Comparison of ENCODE assay signal across 33 mouse cellular contexts in the genomic region with DNA sequence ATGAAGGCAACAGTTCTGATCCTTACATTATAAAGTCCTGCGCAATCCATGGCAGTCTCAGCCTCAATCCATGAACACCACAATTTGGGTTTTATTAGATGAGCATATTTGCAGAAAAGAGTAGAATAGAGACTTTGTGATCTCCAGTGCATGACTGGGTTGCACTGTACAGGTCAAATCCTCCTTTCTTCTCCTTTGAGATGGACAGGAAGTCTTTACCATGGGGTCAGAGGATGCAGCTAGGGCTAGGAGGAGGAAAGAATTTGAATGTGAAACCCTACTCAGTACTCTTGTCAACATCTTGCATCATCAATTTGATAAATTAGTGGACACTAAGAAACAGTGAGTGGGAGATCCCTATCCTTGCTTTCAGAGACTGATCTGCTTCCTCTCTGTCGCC.
"Had no signal": no experiment of that assay in that cellular context is flagged by ENCODE, and none has a peak within 500 bp of the region (broad histone marks: within the 10 kb centered on the region; RNA-seq: fewer than 3 reads in every experiment).

No protein-coding gene starts in this region.

- H3K9ac ChIP-seq: limb, embryonic 12.5 days; limb, embryonic 13.5 days; limb, embryonic 15.5 days; liver, embryonic 12.5 days; liver, embryonic 13.5 days; liver, embryonic 14.5 days; liver, embryonic 15.5 days; liver, postnatal 0 days; lung, embryonic 14.5 days; lung, embryonic 15.5 days; midbrain, embryonic 12.5 days; midbrain, embryonic 13.5 days; midbrain, embryonic 15.5 days; neural tube, embryonic 12.5 days; neural tube, embryonic 13.5 days had no signal

- H3K36me3 ChIP-seq: limb, embryonic 10.5 days; limb, embryonic 12.5 days; limb, embryonic 13.5 days; limb, embryonic 15.5 days; liver, embryonic 12.5 days; liver, embryonic 13.5 days; liver, embryonic 15.5 days; lung, embryonic 15.5 days; midbrain, embryonic 10.5 days; midbrain, embryonic 12.5 days; midbrain, embryonic 13.5 days; midbrain, embryonic 15.5 days; neural tube, embryonic 12.5 days; neural tube, embryonic 13.5 days had no signal

- DNase-seq: left cerebral cortex, postnatal 4 days; liver; liver, embryonic 13.5 days; liver, postnatal 0 days; lung, adult 18-20 months; lung, adult 2 months; lung, embryonic 14.5 days; lung, postnatal 10 days; lung, postnatal 14 days; lung, postnatal 36 days; lung, postnatal 4 days; midbrain, embryonic 14.5 days had no signal

- H3K4me3 ChIP-seq: limb, embryonic 10.5 days; limb, embryonic 12.5 days; limb, embryonic 13.5 days; limb, embryonic 15.5 days; liver, embryonic 12.5 days; liver, embryonic 13.5 days; liver, embryonic 15.5 days; lung, embryonic 15.5 days; megakaryocyte, embryonic 14.5 days; midbrain, embryonic 10.5 days; midbrain, embryonic 12.5 days; midbrain, embryonic 13.5 days; midbrain, embryonic 15.5 days; myocyte; neural tube, embryonic 12.5 days; neural tube, embryonic 13.5 days had no signal

- H3K27me3 ChIP-seq: limb, embryonic 12.5 days; limb, embryonic 13.5 days; limb, embryonic 15.5 days; liver, embryonic 12.5 days; liver, embryonic 13.5 days; liver, embryonic 15.5 days; lung, embryonic 15.5 days; megakaryocyte, embryonic 14.5 days; midbrain, embryonic 12.5 days; midbrain, embryonic 13.5 days; midbrain, embryonic 15.5 days; neural tube, embryonic 12.5 days; neural tube, embryonic 13.5 days had no signal

- H3K9me3 ChIP-seq: limb, embryonic 10.5 days; limb, embryonic 12.5 days; limb, embryonic 13.5 days; limb, embryonic 15.5 days; liver, embryonic 12.5 days; liver, embryonic 13.5 days; liver, embryonic 15.5 days; lung, embryonic 15.5 days; megakaryocyte, embryonic 14.5 days; midbrain, embryonic 10.5 days; midbrain, embryonic 12.5 days; midbrain, embryonic 13.5 days; midbrain, embryonic 15.5 days; neural tube, embryonic 12.5 days; neural tube, embryonic 13.5 days had no signal

- ATAC-seq: liver, embryonic 12.5 days; liver, postnatal 0 days; lung, postnatal 0 days; midbrain, embryonic 13.5 days; midbrain, embryonic 15.5 days; midbrain, embryonic 16.5 days had no signal

- H3K4me2 ChIP-seq: limb, embryonic 12.5 days; limb, embryonic 13.5 days; limb, embryonic 15.5 days; liver, embryonic 11.5 days; liver, embryonic 12.5 days; liver, embryonic 13.5 days; liver, embryonic 15.5 days; lung, embryonic 14.5 days; lung, embryonic 15.5 days; midbrain, embryonic 11.5 days; midbrain, embryonic 12.5 days; midbrain, embryonic 13.5 days; midbrain, embryonic 15.5 days; neural tube, embryonic 12.5 days; neural tube, embryonic 13.5 days had no signal

- H3K4me1 ChIP-seq: limb, embryonic 10.5 days; limb, embryonic 12.5 days; limb, embryonic 13.5 days; limb, embryonic 15.5 days; liver, embryonic 12.5 days; liver, embryonic 13.5 days; liver, embryonic 15.5 days; lung, embryonic 15.5 days; megakaryocyte, embryonic 14.5 days; midbrain, embryonic 10.5 days; midbrain, embryonic 12.5 days; midbrain, embryonic 13.5 days; midbrain, embryonic 15.5 days; neural tube, embryonic 12.5 days; neural tube, embryonic 13.5 days had no signal

- H3K27ac ChIP-seq: limb, embryonic 10.5 days; limb, embryonic 12.5 days; limb, embryonic 13.5 days; limb, embryonic 15.5 days; liver, embryonic 12.5 days; liver, embryonic 13.5 days; liver, embryonic 14.5 days; liver, embryonic 15.5 days; lung, embryonic 15.5 days; macrophage; midbrain, embryonic 10.5 days; midbrain, embryonic 12.5 days; midbrain, embryonic 13.5 days; midbrain, embryonic 15.5 days; neural tube, embryonic 12.5 days; neural tube, embryonic 13.5 days had no signal
